Mouse (Mus musculus) MEL (cell line): ENCODE measurements at regions not wholly inside any gene's neighbourhood (a gene's known extent, or its start where the extent isn't known, plus 50 kb on each side); places are given as distances from the start of the nearest gene placed in this dataset.

Source experiments
- DNase-seq: peaks from one replicate; pipeline ENCODE4 v3.0.0; 2011; ENCODE audit warnings: low read depth, low spot score
- H3K27ac ChIP-seq: 2 replicates; pipeline ENCODE4 v1.5.1; 2012; ENCODE audit warnings: low read depth, mild to moderate bottlenecking, control low read depth, low read length, moderate library complexity; ENCODE audit not compliant: control insufficient read depth
- H3K27me3 ChIP-seq, 2 experiments: fragments of 150-350 bp in 1 of 2; sonication (generic) in 1 of 2; 2 replicates each; pipeline ENCODE4 v1.6.1; 2012; ENCODE audit warnings: low read length in 2 of 2, mild to moderate bottlenecking in 2 of 2, improper control_type of control experiment in 1 of 2, moderate library complexity in 1 of 2; ENCODE audit not compliant: insufficient read depth in 2 of 2, control insufficient read depth in 1 of 2
- H3K36me3 ChIP-seq, 2 experiments: 2 replicates each; pipeline ENCODE4 v1.6.1; 2012 to 2014; ENCODE audit warnings: low read length in 2 of 2, improper control_type of control experiment in 1 of 2, inconsistent platforms in 1 of 2, mild to moderate bottlenecking in 1 of 2; ENCODE audit not compliant: insufficient read depth in 2 of 2, control insufficient read depth in 1 of 2
- H3K4me1 ChIP-seq, 2 experiments: fragments of 150-350 bp in 1 of 2; sonication (generic) in 1 of 2; 2 replicates each; pipeline ENCODE4 v1.6.1; 2012; ENCODE audit warnings: low read length in 2 of 2, improper control_type of control experiment in 1 of 2, mild to moderate bottlenecking in 1 of 2; ENCODE audit not compliant: insufficient read depth in 2 of 2, control insufficient read depth in 1 of 2
- H3K4me3 ChIP-seq, 2 experiments: fragments of 150-350 bp in 1 of 2; sonication (generic) in 1 of 2; 2 replicates each; pipeline ENCODE4 v1.5.1; 2012; ENCODE audit warnings: low read depth in 2 of 2, low read length in 2 of 2, mild to moderate bottlenecking in 2 of 2, moderate library complexity in 2 of 2, control low read depth in 1 of 2, improper control_type of control experiment in 1 of 2; ENCODE audit not compliant: control insufficient read depth in 1 of 2, insufficient read depth in 1 of 2
- H3K79me2 ChIP-seq: 2 replicates; pipeline ENCODE4 v1.6.1; 2012; ENCODE audit warnings: mild to moderate bottlenecking, low read length, moderate library complexity; ENCODE audit not compliant: control insufficient read depth, poor library complexity, insufficient read depth
- H3K9ac ChIP-seq: 2 replicates; pipeline ENCODE4 v1.6.1; 2012; ENCODE audit warnings: low read depth, mild to moderate bottlenecking, control low read depth, low read length, moderate library complexity; ENCODE audit not compliant: control insufficient read depth, poor library complexity, severe bottlenecking
- H3K9me3 ChIP-seq: fragments of 150-350 bp; sonication (generic); replicated peaks from 2 replicates; pipeline ENCODE4 v1.6.1; 2012; ENCODE audit warnings: mild to moderate bottlenecking, low read length, improper control_type of control experiment, moderate library complexity; ENCODE audit not compliant: insufficient read depth
- CHD1 ChIP-seq: IDR thresholded peaks from 2 replicates; pipeline ENCODE4 v1.6.1; 2012; ENCODE audit warnings: low read depth, mild to moderate bottlenecking, inconsistent platforms, low read length, improper control_type of control experiment
- CHD2 ChIP-seq: IDR thresholded peaks from 2 replicates; pipeline ENCODE4 v1.6.1; 2011; ENCODE audit warnings: low read length, improper control_type of control experiment
- E2F4 ChIP-seq: IDR thresholded peaks from 2 replicates; pipeline ENCODE4 v1.6.1; 2011; ENCODE audit warnings: low read depth, low read length, improper control_type of control experiment, borderline replicate concordance
- ELF1 ChIP-seq: IDR thresholded peaks from 2 replicates; pipeline ENCODE4 v1.6.1; 2014; ENCODE audit warnings: low read depth, mild to moderate bottlenecking, inconsistent platforms, low read length, improper control_type of control experiment, moderate library complexity
- EP300 ChIP-seq, 2 experiments: IDR thresholded peaks; 2 replicates each; pipeline ENCODE4 v1.6.1; 2011; ENCODE audit warnings: improper control_type of control experiment in 2 of 2, low read length in 2 of 2, low read depth in 1 of 2, mild to moderate bottlenecking in 1 of 2
- ETS1 ChIP-seq: IDR thresholded peaks from 2 replicates; pipeline ENCODE4 v1.6.1; 2012; ENCODE audit warnings: low read depth, mild to moderate bottlenecking, inconsistent platforms, low read length, improper control_type of control experiment, moderate library complexity
- MAFK ChIP-seq: IDR thresholded peaks from 2 replicates; pipeline ENCODE4 v1.6.1; 2011; ENCODE audit warnings: low read depth, mild to moderate bottlenecking, low read length, improper control_type of control experiment, borderline replicate concordance
- MAX ChIP-seq: IDR thresholded peaks from 2 replicates; pipeline ENCODE4 v1.6.1; 2011; ENCODE audit warnings: low read length, improper control_type of control experiment
- MAZ ChIP-seq: IDR thresholded peaks from 2 replicates; pipeline ENCODE4 v1.6.1; 2012; ENCODE audit warnings: low read depth, mild to moderate bottlenecking, inconsistent platforms, low read length, improper control_type of control experiment
- MYC ChIP-seq: IDR thresholded peaks from 2 replicates; pipeline ENCODE4 v1.6.1; 2011; ENCODE audit warnings: low read depth, mild to moderate bottlenecking, low read length, improper control_type of control experiment, moderate library complexity
- POLR2AphosphoS2 ChIP-seq: IDR thresholded peaks from 2 replicates; pipeline ENCODE4 v1.6.1; 2011; ENCODE audit warnings: low read length, improper control_type of control experiment
- RAD21 ChIP-seq: IDR thresholded peaks from 2 replicates; pipeline ENCODE4 v1.6.1; 2011; ENCODE audit warnings: mild to moderate bottlenecking, low read depth, low read length, improper control_type of control experiment
- SIN3A ChIP-seq: IDR thresholded peaks from 2 replicates; pipeline ENCODE4 v1.6.1; 2012; ENCODE audit warnings: low read length, improper control_type of control experiment, inconsistent platforms
- TAL1 ChIP-seq: IDR thresholded peaks from 2 replicates; pipeline ENCODE4 v1.6.1; 2012; ENCODE audit warnings: mild to moderate bottlenecking, inconsistent platforms, low read length, moderate library complexity, mixed read lengths
- TBP ChIP-seq: IDR thresholded peaks from 2 replicates; pipeline ENCODE4 v1.8.0; 2011; ENCODE audit warnings: low read depth, low read length, improper control_type of control experiment
- TCF12 ChIP-seq: IDR thresholded peaks from 2 replicates; pipeline ENCODE4 v1.6.1; 2014; ENCODE audit warnings: low read depth, mild to moderate bottlenecking, inconsistent platforms, low read length, improper control_type of control experiment, moderate library complexity
- USF1 ChIP-seq: IDR thresholded peaks from 2 replicates; pipeline ENCODE4 v1.6.1; 2014; ENCODE audit warnings: low read depth, mild to moderate bottlenecking, inconsistent platforms, low read length, improper control_type of control experiment, moderate library complexity
- ZC3H11A ChIP-seq: IDR thresholded peaks from 2 replicates; pipeline ENCODE4 v1.6.1; 2012; ENCODE audit warnings: low read depth, mild to moderate bottlenecking, inconsistent platforms, low read length, improper control_type of control experiment
- ZNF384 ChIP-seq: IDR thresholded peaks from 2 replicates; pipeline ENCODE4 v1.6.1; 2012; ENCODE audit warnings: low read depth, mild to moderate bottlenecking, inconsistent platforms, low read length, improper control_type of control experiment

DNA sequence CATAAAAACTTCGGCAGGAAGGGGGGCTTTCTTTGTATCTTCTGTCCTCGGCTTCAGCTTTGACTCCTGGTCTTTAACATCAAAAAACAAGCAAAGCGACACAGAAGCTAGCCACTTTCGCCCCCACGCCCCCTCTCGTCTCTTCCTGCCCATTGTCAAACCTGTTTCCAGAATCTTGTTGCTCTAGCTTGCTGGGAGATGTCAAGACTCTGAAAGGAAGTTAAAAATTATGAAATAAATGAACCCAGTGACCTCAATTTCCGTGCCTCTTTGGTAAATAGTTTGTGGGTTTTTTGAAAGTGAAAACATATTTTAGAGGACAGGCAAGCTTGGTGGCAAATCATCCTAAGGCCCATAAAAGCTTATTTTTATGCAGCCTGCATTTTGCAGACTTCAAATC lies 186.1 kb downstream of the Basp1 start:
- H3K36me3 ChIP-seq: no peaks in the 10 kb centered on the region
- no peak for DNase-seq
- no peaks in the 10 kb centered on the region for H3K4me1 ChIP-seq
- no peak overlapping the region for H3K9ac ChIP-seq
- no peak overlapping the region for H3K4me3 ChIP-seq
- no peaks in the 10 kb centered on the region for H3K9me3 ChIP-seq
- no peak overlapping the region for H3K27ac ChIP-seq
- no peaks in the 10 kb centered on the region for H3K79me2 ChIP-seq
- no peaks in the 10 kb centered on the region for H3K27me3 ChIP-seq
- no peak for TF ChIP-seq TBP
- TF ChIP-seq TCF12: no peak
- no peak for TF ChIP-seq MYC
- no peak for TF ChIP-seq SIN3A
- TF ChIP-seq, all 39 proteins: peak for 0

- H3K27ac ChIP-seq: no peak overlapping the region
- no peaks in the 10 kb centered on the region for H3K9me3 ChIP-seq
- TF ChIP-seq ETS1 (no peak), E2F4 (no peak), ZNF384 (no peak), USF1 (no peak), TBP (no peak), ZC3H11A (no peak), EP300 (IDR thresholded peaks at IDR 0.05; ENCODE audit: low read depth in 1 of 2, low read length in 2 of 2) (no peak), MAX (no peak), MAFK (no peak), POLR2AphosphoS2 (no peak), MAZ (no peak), RAD21 (no peak), ELF1 (no peak), CHD2 (no peak), TAL1 (no peak), CHD1 (no peak)
- TF ChIP-seq, all 39 proteins: peak for 0
- no peaks in the 10 kb centered on the region for H3K27me3 ChIP-seq
- H3K9ac ChIP-seq: no peak overlapping the region
- no peaks in the 10 kb centered on the region for H3K36me3 ChIP-seq
- H3K79me2 ChIP-seq: no peaks in the 10 kb centered on the region
- no peak for DNase-seq
- no peaks in the 10 kb centered on the region for H3K4me1 ChIP-seq
- H3K4me3 ChIP-seq: no peak overlapping the region
These were observed 187.6 kb downstream of the Basp1 start for GRCm38 (mm10) chr15:25225936-25226335.
